Mouse (Mus musculus): Measurements from ENCODE around the gene Cd99l2. TPM values are rescaled to one million over a fixed set of nuclear protein-coding genes. Genes with fewer than 3 reads are reported as not detected.

The Cd99l2 gene
- polyA plus RNA-seq (2015; fragmentation: Nextera tagmentation; extraction: Ambion mirVana), result 11.0 and 11.8 TPM in 2 replicates

- H3K9ac ChIP-seq, result peak within 1 kb of the TSS; percentile 83
- ATAC-seq (ENCODE audit: low read depth) (peak; percentile 97), DNase-seq (peak; percentile 83)
- peak within 1 kb of the TSS; percentile 81 for H3K4me2 ChIP-seq
- WGBS (ENCODE audit: insufficient replicate concordance), result 6% methylated on average over 23 of the region's 23 CpGs
- peak within 1 kb of the TSS; percentile 75 for H3K27ac ChIP-seq
- peaks cover 5% of the 10 kb centered on the region; the same call in 1 of the 2 replicates for H3K27me3 ChIP-seq
- no peaks in the 10 kb centered on the region for H3K9me3 ChIP-seq (replicated peaks)
- H3K4me1 ChIP-seq (replicated peaks), result peaks cover 31% of the 10 kb centered on the region
- peak within 1 kb of the TSS; percentile 70 for H3K4me3 ChIP-seq (replicated peaks)
- no peaks in the 10 kb centered on the region for H3K36me3 ChIP-seq
Observed at GRCm38 (mm10) chrX:71492634-71493278, at the start of gene Cd99l2. Cd99l2 (minus strand) TSS chrX:71492849.

DNA sequence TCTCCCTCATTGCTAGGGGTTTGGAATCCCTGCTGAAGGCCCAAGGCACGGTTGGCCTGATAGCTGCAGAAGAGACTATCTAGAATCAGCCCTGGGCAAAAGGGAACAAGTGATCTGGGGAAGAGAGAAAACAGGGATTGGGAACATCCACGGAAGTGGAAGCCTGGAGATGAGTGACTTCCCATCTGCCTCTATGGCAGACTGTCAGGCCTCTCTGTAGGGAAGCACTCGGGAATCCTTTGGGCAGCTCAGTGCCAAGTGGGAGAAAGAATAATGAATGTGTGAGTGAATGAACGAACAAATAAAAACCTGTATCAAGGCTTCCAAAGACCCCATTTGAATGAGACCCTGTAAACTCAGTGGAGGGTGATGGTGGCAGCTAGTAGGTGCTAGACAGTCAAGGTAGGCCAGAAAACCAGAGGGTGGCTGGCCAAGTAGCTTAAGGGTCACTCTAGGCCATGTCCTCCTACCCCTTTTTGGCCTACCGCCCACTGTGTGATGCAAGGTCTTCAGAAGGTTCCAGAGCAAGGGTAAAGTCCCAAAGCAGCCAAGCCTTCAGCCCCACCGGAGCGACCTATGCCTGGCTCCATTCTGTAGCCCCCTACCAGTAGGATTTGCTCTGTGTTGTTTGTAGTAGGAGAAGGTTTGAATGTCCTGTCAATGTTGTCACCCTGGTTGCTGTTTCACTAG, 48.3 kb upstream of the Cd99l2 start:
- ATAC-seq (ENCODE audit: low read depth), result no peak

DNA sequence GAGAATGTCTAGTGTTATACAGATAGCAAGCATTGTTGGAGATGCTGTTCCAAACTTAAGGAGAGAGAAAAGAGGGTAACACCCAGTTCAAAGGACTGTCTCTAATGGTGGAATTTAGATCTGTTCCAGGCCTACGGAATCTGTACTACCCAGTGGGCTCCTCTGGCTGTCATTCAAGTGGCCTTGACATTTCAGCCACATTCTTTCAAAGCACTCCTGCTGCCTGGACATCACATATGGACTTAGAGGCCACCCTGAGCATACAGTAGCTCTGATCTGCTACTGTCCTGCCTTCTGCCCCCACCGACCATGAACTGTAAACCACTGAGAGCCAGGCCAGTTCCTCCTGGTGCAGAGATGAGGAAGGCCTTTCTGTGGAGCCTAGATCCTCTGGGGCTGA, 45.1 kb upstream of the Cd99l2 start:
- 53% methylated on average over 2 of the region's 2 CpGs for WGBS (ENCODE audit: insufficient replicate concordance)
- no peaks in the 10 kb centered on the region for H3K36me3 ChIP-seq
- H3K4me3 ChIP-seq (replicated peaks), result no peak overlapping the region
- ATAC-seq (ENCODE audit: low read depth) (no peak), DNase-seq (no peak)
- H3K9ac ChIP-seq, result no peak overlapping the region
- H3K4me1 ChIP-seq (replicated peaks), result peaks cover 21% of the 10 kb centered on the region
- H3K9me3 ChIP-seq (replicated peaks), result no peaks in the 10 kb centered on the region
- no peak overlapping the region for H3K4me2 ChIP-seq
- H3K27me3 ChIP-seq, result no peaks in the 10 kb centered on the region
- no peak overlapping the region for H3K27ac ChIP-seq

More for the DNA sequence above, 48.3 kb upstream of the Cd99l2 start:
- Histone ChIP-seq H3K4me2 (no peak overlapping the region), H3K4me3 (replicated peaks) (no peak overlapping the region), H3K27me3 (no peaks in the 10 kb centered on the region), H3K27ac (no peak overlapping the region), H3K9ac (0 out of 2 replicates have a peak overlapping the region, but pooled peaks have one; percentile 9), H3K36me3 (no peaks in the 10 kb centered on the region), H3K9me3 (replicated peaks) (no peaks in the 10 kb centered on the region), H3K4me1 (replicated peaks) (peaks cover 49% of the 10 kb centered on the region)
- WGBS (ENCODE audit: insufficient replicate concordance), result 66% methylated on average over 7 of the region's 7 CpGs
- no peak for DNase-seq

DNA sequence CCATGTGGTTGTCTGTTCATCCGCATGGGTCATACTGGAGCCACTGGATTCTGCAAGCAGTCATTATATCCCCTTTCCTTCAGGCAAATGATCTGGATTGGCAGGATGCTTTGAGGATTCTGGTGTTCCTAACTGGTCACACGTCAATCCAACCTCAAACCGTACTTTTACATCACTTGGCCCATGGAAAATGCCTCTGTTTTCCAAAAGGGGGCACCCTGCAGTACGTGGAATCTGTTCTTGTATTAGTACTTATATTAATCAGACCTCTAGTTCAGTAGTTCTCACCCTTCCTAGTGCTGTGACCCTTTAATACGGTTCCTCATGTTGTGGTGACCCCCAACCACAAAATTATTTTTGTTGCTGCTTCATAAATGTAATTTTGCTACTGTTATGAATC, 41.5 kb upstream of the Cd99l2 start:
- H3K9me3 ChIP-seq (replicated peaks), result no peaks in the 10 kb centered on the region
- H3K27me3 ChIP-seq, result no peaks in the 10 kb centered on the region
- H3K4me2 ChIP-seq, result no peak overlapping the region
- WGBS (ENCODE audit: insufficient replicate concordance), result 56% methylated on average over 5 of the region's 5 CpGs
- H3K9ac ChIP-seq, result no peak overlapping the region
- no peaks in the 10 kb centered on the region for H3K4me1 ChIP-seq (replicated peaks)
- DNase-seq (no peak), ATAC-seq (ENCODE audit: low read depth) (no peak)
- H3K27ac ChIP-seq, result no peak overlapping the region
- no peak overlapping the region for H3K4me3 ChIP-seq (replicated peaks)
- H3K36me3 ChIP-seq, result no peaks in the 10 kb centered on the region

GRCm38 (mm10) chrX:71532635-71533034, 40.0 kb upstream of the Cd99l2 start:
- no peak overlapping the region for H3K27ac ChIP-seq
- H3K9me3 ChIP-seq (replicated peaks), result no peaks in the 10 kb centered on the region
- DNase-seq, result no peak
- peaks cover 5% of the 10 kb centered on the region; the same call in 1 of the 2 replicates for H3K4me1 ChIP-seq (replicated peaks)
- H3K36me3 ChIP-seq, result no peaks in the 10 kb centered on the region
- WGBS (ENCODE audit: insufficient replicate concordance), result 58% methylated on average over 3 of the region's 3 CpGs
- H3K4me3 ChIP-seq (replicated peaks), result no peak overlapping the region
- ATAC-seq (ENCODE audit: low read depth), result no peak
- no peak overlapping the region for H3K9ac ChIP-seq
- no peaks in the 10 kb centered on the region for H3K27me3 ChIP-seq
- no peak overlapping the region for H3K4me2 ChIP-seq

- Histone ChIP-seq H3K27ac (no peak overlapping the region), H3K9ac (no peak overlapping the region), H3K27me3 (no peaks in the 10 kb centered on the region), H3K36me3 (no peaks in the 10 kb centered on the region), H3K4me2 (no peak overlapping the region), H3K9me3 (replicated peaks) (no peaks in the 10 kb centered on the region), H3K4me3 (replicated peaks) (no peak overlapping the region), H3K4me1 (replicated peaks) (peaks cover 39% of the 10 kb centered on the region)
- no peak for DNase-seq
- WGBS (ENCODE audit: insufficient replicate concordance), result 61% methylated on average over 6 of the region's 6 CpGs
- ATAC-seq (ENCODE audit: low read depth), result no peak
Observed at GRCm38 (mm10) chrX:71528646-71529045, 36.0 kb upstream of the Cd99l2 start.

- ATAC-seq (ENCODE audit: low read depth), result no peak
- DNase-seq, result no peak
- Histone ChIP-seq H3K4me3 (replicated peaks) (no peak overlapping the region), H3K27ac (no peak overlapping the region), H3K27me3 (no peaks in the 10 kb centered on the region), H3K36me3 (no peaks in the 10 kb centered on the region), H3K9ac (no peak overlapping the region), H3K4me1 (replicated peaks) (peaks cover 39% of the 10 kb centered on the region), H3K9me3 (replicated peaks) (no peaks in the 10 kb centered on the region), H3K4me2 (no peak overlapping the region)
- 72% methylated on average over 3 of the region's 3 CpGs for WGBS (ENCODE audit: insufficient replicate concordance)
Observed at GRCm38 (mm10) chrX:71528150-71528549, 35.5 kb upstream of the Cd99l2 start.

DNA sequence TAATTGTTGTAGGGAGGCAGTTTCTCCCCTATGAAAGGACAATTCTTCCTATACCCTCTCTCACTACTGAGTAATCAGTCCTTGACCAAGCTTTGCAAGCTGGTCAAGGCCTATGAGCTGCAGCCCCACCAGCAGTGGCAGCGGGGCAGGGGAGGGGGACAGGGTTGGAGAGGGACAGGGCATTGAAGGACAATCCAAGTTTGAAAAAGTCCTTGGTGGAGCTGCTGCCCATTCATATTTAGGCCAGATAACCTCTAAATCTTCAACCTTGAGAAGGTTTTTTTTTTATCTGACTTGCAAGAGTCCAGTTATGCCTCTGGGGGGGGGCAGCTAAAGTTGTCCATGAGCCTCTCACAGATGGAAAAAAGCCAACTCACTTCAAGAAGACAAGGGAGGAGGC, 34.8 kb upstream of the Cd99l2 start:
- Histone ChIP-seq H3K4me2 (no peak overlapping the region), H3K36me3 (no peaks in the 10 kb centered on the region), H3K27me3 (no peaks in the 10 kb centered on the region), H3K9me3 (replicated peaks) (no peaks in the 10 kb centered on the region), H3K4me3 (replicated peaks) (no peak overlapping the region), H3K4me1 (replicated peaks) (peaks cover 43% of the 10 kb centered on the region), H3K27ac (no peak overlapping the region), H3K9ac (no peak overlapping the region)
- ATAC-seq (ENCODE audit: low read depth) (no peak), DNase-seq (no peak)
- 80% methylated on average over 1 of the region's 1 CpGs for WGBS (ENCODE audit: insufficient replicate concordance)

DNA sequence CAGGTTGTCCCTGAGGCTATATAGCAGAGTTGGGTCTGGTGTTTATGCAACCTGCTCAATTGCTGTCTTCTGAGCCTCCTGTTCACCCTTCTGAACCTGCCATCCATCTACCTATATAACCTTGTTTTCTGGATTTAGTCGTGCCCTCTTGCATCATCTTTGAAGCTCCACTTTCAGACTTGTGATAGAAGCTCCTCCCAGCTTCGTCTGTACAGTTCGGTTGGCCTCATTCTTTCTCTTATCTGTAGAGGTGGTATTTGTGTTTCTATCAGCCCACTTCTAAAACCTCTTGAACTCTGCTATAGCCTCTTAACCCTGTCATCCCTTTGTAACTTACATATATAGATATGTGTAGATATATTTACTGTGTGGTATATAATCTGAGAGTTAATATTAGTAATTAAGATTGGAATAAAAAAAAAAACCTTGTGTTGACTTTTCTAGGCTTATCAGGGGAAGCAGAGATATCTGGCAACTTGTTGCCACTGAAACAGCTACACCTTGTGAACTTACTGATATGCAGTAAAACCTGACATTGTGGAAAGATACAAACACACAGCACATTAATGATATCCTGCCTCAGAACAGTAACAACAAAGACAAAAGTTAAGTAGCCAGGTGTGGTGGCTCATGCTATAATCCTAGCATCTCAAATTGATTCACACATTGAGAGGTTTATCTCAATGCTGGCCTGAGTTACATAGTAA, 33.1 kb upstream of the Cd99l2 start:
- 21% methylated on average over 3 of the region's 3 CpGs for WGBS (ENCODE audit: insufficient replicate concordance)
- H3K9ac ChIP-seq, result no peak overlapping the region
- ATAC-seq (ENCODE audit: low read depth) (peak; percentile 56), DNase-seq (no peak)
- H3K4me2 ChIP-seq, result no peak overlapping the region
- no peaks in the 10 kb centered on the region for H3K36me3 ChIP-seq
- no peaks in the 10 kb centered on the region for H3K27me3 ChIP-seq
- H3K27ac ChIP-seq, result peak overlapping the region; percentile 78
- H3K9me3 ChIP-seq (replicated peaks), result no peaks in the 10 kb centered on the region
- H3K4me1 ChIP-seq (replicated peaks), result peaks cover 47% of the 10 kb centered on the region
- no peak overlapping the region for H3K4me3 ChIP-seq (replicated peaks)

- H3K4me3 ChIP-seq (replicated peaks), result no peak overlapping the region
- no peaks in the 10 kb centered on the region for H3K27me3 ChIP-seq
- H3K9ac ChIP-seq, result no peak overlapping the region
- DNase-seq (peak; percentile 31), ATAC-seq (ENCODE audit: low read depth) (peak; percentile 78)
- H3K36me3 ChIP-seq, result no peaks in the 10 kb centered on the region
- H3K4me2 ChIP-seq, result no peak overlapping the region
- peak overlapping the region; percentile 13; the same call in 1 of the 2 replicates for H3K27ac ChIP-seq
- peaks cover 51% of the 10 kb centered on the region for H3K4me1 ChIP-seq (replicated peaks)
- WGBS (ENCODE audit: insufficient replicate concordance), result 22% methylated on average over 2 of the region's 2 CpGs
- H3K9me3 ChIP-seq (replicated peaks), result no peaks in the 10 kb centered on the region
Observed at GRCm38 (mm10) chrX:71524310-71524709, 31.7 kb upstream of the Cd99l2 start.

GRCm38 (mm10) chrX:71522889-71523288, 30.2 kb upstream of the Cd99l2 start:
- Histone ChIP-seq H3K4me2 (no peak overlapping the region), H3K4me1 (replicated peaks) (peaks cover 56% of the 10 kb centered on the region)
- 72% methylated on average over 3 of the region's 3 CpGs for WGBS (ENCODE audit: insufficient replicate concordance)

More at GRCm38 (mm10) chrX:71522889-71523288, 30.2 kb upstream of the Cd99l2 start:
- Histone ChIP-seq H3K9me3 (replicated peaks) (no peaks in the 10 kb centered on the region), H3K36me3 (no peaks in the 10 kb centered on the region), H3K9ac (no peak overlapping the region), H3K4me3 (replicated peaks) (no peak overlapping the region), H3K27ac (no peak overlapping the region), H3K27me3 (no peaks in the 10 kb centered on the region)
- peak; percentile 62 for ATAC-seq (ENCODE audit: low read depth)
- DNase-seq, result no peak
